Mouse (Mus musculus) CH12.LX (cell line): ENCODE data around the gene N4bp2l1. TPM values are rescaled to one million over a fixed set of nuclear protein-coding genes. Genes with fewer than 3 reads are reported as not detected.

Experiments
- DNase-seq: peaks from one replicate; pipeline ENCODE4 v3.0.0-alpha.2; 2013; ENCODE audit errors: extremely low read depth
- H3K27ac ChIP-seq: 2 replicates; pipeline ENCODE4 v1.5.1; 2012; ENCODE audit warnings: low read depth, mild to moderate bottlenecking, control low read depth, moderate library complexity; ENCODE audit not compliant: insufficient read depth
- H3K27me3 ChIP-seq: replicated peaks from 2 replicates; pipeline ENCODE3; 2012; ENCODE audit warnings: inconsistent platforms
- H3K36me3 ChIP-seq, 2 experiments: replicated peaks in 1 of 2; 2 replicates each; pipeline versions ENCODE3 to v1.6.1; 2012; ENCODE audit warnings: inconsistent platforms in 1 of 2, low read length in 1 of 2, mild to moderate bottlenecking in 1 of 2, mixed read lengths in 1 of 2, moderate library complexity in 1 of 2; ENCODE audit not compliant: control insufficient read depth in 1 of 2, insufficient read depth in 1 of 2
- H3K4me1 ChIP-seq, 2 experiments: 2 replicates each; pipeline ENCODE4 v1.6.1; 2012; ENCODE audit warnings: inconsistent platforms in 1 of 2, moderate library complexity in 1 of 2; ENCODE audit not compliant: insufficient read depth in 2 of 2, control insufficient read depth in 1 of 2
- H3K4me2 ChIP-seq: 2 replicates; pipeline ENCODE4 v1.6.1; 2012; ENCODE audit warnings: low read depth, mild to moderate bottlenecking, control low read depth; ENCODE audit not compliant: poor library complexity, insufficient read depth, severe bottlenecking
- H3K4me3 ChIP-seq, 3 experiments: fragments of 150-350 bp in 1 of 3; sonication (generic) in 1 of 3; replicated peaks in 1 of 3; 2 replicates each; pipeline versions ENCODE3 to v1.5.1; 2011 to 2012; ENCODE audit warnings: low read depth in 2 of 3, low read length in 2 of 3, mild to moderate bottlenecking in 2 of 3, moderate library complexity in 2 of 3, control low read depth in 1 of 3, improper control_type of control experiment in 1 of 3, inconsistent platforms in 1 of 3, mixed read lengths in 1 of 3; ENCODE audit not compliant: poor library complexity in 1 of 3
- H3K79me2 ChIP-seq: replicated peaks from 2 replicates; pipeline ENCODE4 v1.6.1; 2012; ENCODE audit warnings: mild to moderate bottlenecking, moderate library complexity; ENCODE audit not compliant: control insufficient read depth, poor library complexity, insufficient read depth, severe bottlenecking; ENCODE audit errors: extremely low read depth
- H3K9ac ChIP-seq: 2 replicates; pipeline ENCODE4 v1.6.1; 2012; ENCODE audit warnings: low read depth, mild to moderate bottlenecking, control low read depth, moderate library complexity; ENCODE audit not compliant: insufficient read depth
- H3K9me3 ChIP-seq: replicated peaks from 2 replicates; pipeline ENCODE3; 2012; ENCODE audit warnings: low read length, inconsistent platforms, mixed read lengths
- BHLHE40 ChIP-seq: IDR thresholded peaks from 2 replicates; pipeline ENCODE4 v1.6.1; 2011; ENCODE audit warnings: mild to moderate bottlenecking, low read depth, low read length, improper control_type of control experiment
- CHD1 ChIP-seq: IDR thresholded peaks from 2 replicates; pipeline ENCODE4 v1.6.1; 2012; ENCODE audit warnings: low read depth, low read length, improper control_type of control experiment, inconsistent platforms
- CHD2 ChIP-seq: IDR thresholded peaks from 2 replicates; pipeline ENCODE4 v1.6.1; 2011; ENCODE audit warnings: low read length, improper control_type of control experiment
- E2F4 ChIP-seq: IDR thresholded peaks from 2 replicates; pipeline ENCODE4 v1.6.1; 2011; ENCODE audit warnings: low read depth, low read length, improper control_type of control experiment; ENCODE audit not compliant: insufficient replicate concordance
- ELF1 ChIP-seq: IDR thresholded peaks from 2 replicates; pipeline ENCODE4 v1.6.1; 2014; ENCODE audit warnings: low read depth, mild to moderate bottlenecking, inconsistent platforms, low read length, improper control_type of control experiment
- EP300 ChIP-seq: IDR thresholded peaks from 2 replicates; pipeline ENCODE4 v1.6.1; 2011; ENCODE audit warnings: low read length, improper control_type of control experiment
- ETS1 ChIP-seq: conservative IDR thresholded peaks from 2 replicates; pipeline ENCODE4 v1.6.1; 2012; ENCODE audit warnings: low read depth, mild to moderate bottlenecking, inconsistent platforms, low read length, improper control_type of control experiment, moderate library complexity
- GABPA ChIP-seq: IDR thresholded peaks from 2 replicates; pipeline ENCODE4 v1.6.1; 2012; ENCODE audit warnings: low read depth, low read length, improper control_type of control experiment, inconsistent platforms; ENCODE audit not compliant: insufficient replicate concordance
- HCFC1 ChIP-seq: IDR thresholded peaks from 2 replicates; pipeline ENCODE4 v1.6.1; 2012; ENCODE audit warnings: low read depth, mild to moderate bottlenecking, inconsistent platforms, low read length, improper control_type of control experiment
- IRF4 ChIP-seq: IDR thresholded peaks from 2 replicates; pipeline ENCODE4 v1.6.1; 2014; ENCODE audit warnings: low read depth, mild to moderate bottlenecking, inconsistent platforms, low read length, improper control_type of control experiment
- JUN ChIP-seq: IDR thresholded peaks from 2 replicates; pipeline ENCODE4 v1.6.1; 2011; ENCODE audit warnings: low read depth, mild to moderate bottlenecking, low read length, improper control_type of control experiment, moderate library complexity; ENCODE audit not compliant: insufficient read depth
- JUND ChIP-seq: conservative IDR thresholded peaks from 2 replicates; pipeline ENCODE4 v1.6.1; 2011; ENCODE audit warnings: low read depth, low read length, improper control_type of control experiment
- KAT2A ChIP-seq: IDR thresholded peaks from 2 replicates; pipeline ENCODE4 v1.6.1; 2012; ENCODE audit warnings: low read length, improper control_type of control experiment, inconsistent platforms; ENCODE audit not compliant: insufficient replicate concordance
- MAFK ChIP-seq: IDR thresholded peaks from 2 replicates; pipeline ENCODE4 v1.6.1; 2011; ENCODE audit warnings: low read length, improper control_type of control experiment; ENCODE audit not compliant: insufficient replicate concordance
- MAX ChIP-seq: IDR thresholded peaks from 2 replicates; pipeline ENCODE4 v1.6.1; 2011; ENCODE audit warnings: low read length, improper control_type of control experiment
- MAZ ChIP-seq: IDR thresholded peaks from 2 replicates; pipeline ENCODE4 v1.6.1; 2012; ENCODE audit warnings: low read depth, mild to moderate bottlenecking, inconsistent platforms, low read length, improper control_type of control experiment, moderate library complexity
- MEF2A ChIP-seq: IDR thresholded peaks from 2 replicates; pipeline ENCODE4 v1.6.1; 2014; ENCODE audit warnings: low read depth, mild to moderate bottlenecking, inconsistent platforms, low read length, improper control_type of control experiment, borderline replicate concordance
- MXI1 ChIP-seq: IDR thresholded peaks from 2 replicates; pipeline ENCODE4 v1.6.1; 2011; ENCODE audit warnings: mild to moderate bottlenecking, low read depth, low read length, improper control_type of control experiment
- MYC ChIP-seq: IDR thresholded peaks from 2 replicates; pipeline ENCODE4 v1.6.1; 2011; ENCODE audit warnings: low read depth, mild to moderate bottlenecking, improper control_type of control experiment, low read length
- NELFE ChIP-seq: IDR thresholded peaks from 2 replicates; pipeline ENCODE4 v1.6.1; 2011; ENCODE audit warnings: low read depth, low read length, improper control_type of control experiment
- NRF1 ChIP-seq: IDR thresholded peaks from 2 replicates; pipeline ENCODE4 v1.6.1; 2014; ENCODE audit warnings: low read depth, mild to moderate bottlenecking, inconsistent platforms, low read length, improper control_type of control experiment, moderate library complexity
- PAX5 ChIP-seq: IDR thresholded peaks from 2 replicates; pipeline ENCODE4 v1.6.1; 2012; ENCODE audit warnings: low read length, inconsistent platforms, mixed read lengths
- POLR2A ChIP-seq: IDR thresholded peaks from 2 replicates; pipeline ENCODE4 v1.6.1; 2011; ENCODE audit warnings: low read depth, mild to moderate bottlenecking, improper control_type of control experiment, low read length
- POLR2AphosphoS2 ChIP-seq: IDR thresholded peaks from 2 replicates; pipeline ENCODE4 v1.6.1; 2011; ENCODE audit warnings: low read depth, low read length, improper control_type of control experiment
- RAD21 ChIP-seq: IDR thresholded peaks from 2 replicates; pipeline ENCODE4 v1.6.1; 2011; ENCODE audit warnings: low read depth, mild to moderate bottlenecking, low read length, improper control_type of control experiment, moderate library complexity
- RCOR1 ChIP-seq: conservative IDR thresholded peaks from 2 replicates; pipeline ENCODE4 v1.6.1; 2012; ENCODE audit warnings: low read depth, mild to moderate bottlenecking, inconsistent platforms, low read length, improper control_type of control experiment
- SIN3A ChIP-seq: IDR thresholded peaks from 2 replicates; pipeline ENCODE4 v1.6.1; 2012; ENCODE audit warnings: low read length, improper control_type of control experiment, inconsistent platforms
- SMC3 ChIP-seq: IDR thresholded peaks from 2 replicates; pipeline ENCODE4 v1.6.1; 2011; ENCODE audit warnings: low read depth, low read length, improper control_type of control experiment
- TBP ChIP-seq: conservative IDR thresholded peaks from 2 replicates; pipeline ENCODE4 v1.6.1; 2011; ENCODE audit warnings: low read depth, low read length, improper control_type of control experiment
- TCF12 ChIP-seq: IDR thresholded peaks from 2 replicates; pipeline ENCODE4 v1.6.1; 2014; ENCODE audit warnings: low read depth, mild to moderate bottlenecking, inconsistent platforms, low read length, improper control_type of control experiment
- UBTF ChIP-seq: IDR thresholded peaks from 2 replicates; pipeline ENCODE4 v1.6.1; 2012; ENCODE audit warnings: low read depth, mild to moderate bottlenecking, inconsistent platforms, low read length, improper control_type of control experiment, moderate library complexity
- USF1 ChIP-seq: IDR thresholded peaks from 2 replicates; pipeline ENCODE4 v1.6.1; 2014; ENCODE audit warnings: low read depth, mild to moderate bottlenecking, inconsistent platforms, low read length, improper control_type of control experiment
- USF2 ChIP-seq: conservative IDR thresholded peaks from 2 replicates; pipeline ENCODE4 v1.6.1; 2011; ENCODE audit warnings: low read depth, low read length, improper control_type of control experiment
- ZC3H11A ChIP-seq: IDR thresholded peaks from 2 replicates; pipeline ENCODE4 v1.6.1; 2012; ENCODE audit warnings: low read depth, mild to moderate bottlenecking, inconsistent platforms, low read length, improper control_type of control experiment
- ZKSCAN1 ChIP-seq: IDR thresholded peaks from 2 replicates; pipeline ENCODE4 v1.6.1; 2012; ENCODE audit warnings: low read depth, inconsistent platforms, low read length, improper control_type of control experiment, borderline replicate concordance
- ZMIZ1 ChIP-seq: IDR thresholded peaks from 2 replicates; pipeline ENCODE4 v1.6.1; 2012; ENCODE audit warnings: low read depth, mild to moderate bottlenecking, inconsistent platforms, low read length, improper control_type of control experiment
- ZNF384 ChIP-seq: IDR thresholded peaks from 2 replicates; pipeline ENCODE4 v1.6.1; 2012; ENCODE audit warnings: low read depth, low read length, improper control_type of control experiment, inconsistent platforms
- dilution Hi-C: fragments of 300-500 bp; cut with MboI; formaldehyde crosslinking; loops from 2 replicates; pipeline ENCODE4 v1.14.3; 2020; ENCODE audit warnings: low sequenced_read_pairs; ENCODE audit not compliant: extremely low pct_unique_long_range_greater_than_20kb, extremely low pct_ligation_motif_present
- in situ Hi-C: fragments of 300-500 bp; cut with MboI; formaldehyde crosslinking; loops from 3 replicates; pipeline ENCODE4 v1.14.3; 2019; ENCODE audit warnings: low sequenced_read_pairs, low pct_ligation_motif_present, low pct_unique_long_range_greater_than_20kb, mixed read lengths
- polyA plus RNA-seq: library from polyadenylated mRNA; unstranded; fragments of >175 nt; gene quantifications from 2 replicates; pipeline ENCODE4 v1.2.1, GENCODE M21; 2012; ENCODE audit warnings: low read depth; ENCODE audit not compliant: insufficient read length
- total RNA-seq, 2 experiments: library from RNA; depleted of rRNA; stranded (reverse); fragments of 300-350 nt in 1 of 2; fragments of >200 nt in 1 of 2; gene quantifications; 2 replicates each; pipeline ENCODE4 v1.2.3; 2012 to 2014

N4bp2l1 gene
- total and polyA plus RNA-seq, 3 experiments: 9.5 to 18.6 (median 10.2) TPM

DNA sequence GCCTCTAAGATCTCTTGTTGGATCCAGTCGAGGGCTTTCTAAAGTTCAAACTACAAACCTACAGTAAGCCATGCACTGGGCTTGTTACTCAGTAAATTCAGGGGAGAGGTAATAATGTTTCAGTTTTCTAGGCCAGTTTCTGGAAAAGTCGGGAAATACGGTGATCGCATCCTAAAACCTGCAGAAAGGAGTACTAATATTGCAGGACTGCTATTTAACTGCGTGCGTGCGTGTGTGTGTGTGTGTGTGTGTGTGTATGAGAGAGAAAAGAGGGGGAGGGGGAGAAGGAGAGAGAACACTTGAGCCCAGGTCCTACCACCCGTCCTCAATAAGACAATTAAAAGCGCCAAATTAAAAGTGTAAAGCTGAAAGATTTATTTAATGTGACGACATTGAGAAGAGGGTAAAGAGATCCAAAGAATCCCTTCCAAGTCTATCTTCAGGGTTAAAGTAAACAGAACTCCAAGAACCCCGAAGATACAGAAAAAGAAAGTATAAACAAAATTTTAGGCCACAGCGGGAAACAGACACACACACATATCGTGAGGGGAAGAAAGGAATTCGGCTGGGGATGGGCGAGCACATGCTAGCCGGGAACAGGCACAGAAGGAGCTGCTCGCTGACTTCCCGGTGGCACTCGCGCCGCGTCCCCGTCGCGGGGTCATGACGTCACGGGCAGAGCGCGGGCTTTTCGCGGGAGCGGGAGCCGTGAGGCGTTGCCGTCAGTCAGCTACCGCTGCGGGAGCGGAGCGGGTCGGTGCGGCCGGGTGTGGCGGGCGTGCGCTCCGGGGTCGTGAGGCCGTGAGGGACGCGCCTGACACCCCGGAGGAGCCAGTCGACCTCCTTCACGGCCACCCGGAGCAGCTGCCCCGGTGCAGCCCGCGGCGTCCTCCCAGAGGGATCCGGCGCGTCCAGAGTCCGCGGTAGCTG is 74.8 kb downstream of the N4bp2l1 start, which contains the start of gene Brca2:
Gene Brca2 (plus strand): TSS at position 694 of the 930 bp plus-strand sequence.
- H3K27me3 ChIP-seq: no peaks in the 10 kb centered on the region
- no peaks in the 10 kb centered on the region for H3K9me3 ChIP-seq
- in situ Hi-C loops: no loop called here
- H3K4me1 ChIP-seq: peaks cover 5 to 18% of the 10 kb centered on the region in 2 experiments; a peak in 3 of 4 replicates
- H3K9ac ChIP-seq: peak within 1 kb of the TSS; percentile 78
- peak; percentile 82 for DNase-seq
- peak within 1 kb of the TSS; percentile 14; the same call in 1 of the 2 replicates for H3K27ac ChIP-seq
- dilution Hi-C loops: no loop called here
- H3K4me3 ChIP-seq: peak within 1 kb of the TSS; percentile 83 to 91 (median 88)
- peaks cover 6 to 14% of the 10 kb centered on the region in 2 experiments for H3K36me3 ChIP-seq
- no peaks in the 10 kb centered on the region; the same call in 1 of the 2 replicates for H3K79me2 ChIP-seq
- H3K4me2 ChIP-seq: peak within 1 kb of the TSS; percentile 93
- TF ChIP-seq ELF1 (peak; percentile 89), RCOR1 (no peak; the same call in 1 of the 2 replicates), TCF12 (peak; percentile 95), MEF2A (peak; percentile 59), UBTF (peak; percentile 45; the same call in 1 of the 2 replicates), JUN (no peak), ETS1 (no peak), SMC3 (no peak; the same call in 1 of the 2 replicates), NELFE (peak; percentile 90), CHD1 (peak; percentile 70; the same call in 1 of the 2 replicates), POLR2A (peak; percentile 94), CHD2 (peak; percentile 73; the same call in 1 of the 2 replicates), USF1 (no peak), NRF1 (peak; percentile 50), KAT2A (peak; percentile 87), EP300 (peak; percentile 50; the same call in 1 of the 2 replicates), USF2 (no peak), TBP (peak; percentile 73), MAZ (peak; percentile 63; the same call in 1 of the 2 replicates), IRF4 (peak; percentile 67; the same call in 1 of the 2 replicates), ZNF384 (no peak), PAX5 (no peak), ZKSCAN1 (no peak), SIN3A (peak; percentile 97), JUND (peak; percentile 36; the same call in 1 of the 2 replicates), MAFK (no peak), BHLHE40 (peak; percentile 40; the same call in 1 of the 2 replicates), GABPA (no peak; the same call in 1 of the 2 replicates), MAX (peak; percentile 97), RAD21 (no peak), E2F4 (peak; percentile 94; the same call in 1 of the 2 replicates), MXI1 (peak; percentile 97), POLR2AphosphoS2 (peak; percentile 90), MYC (peak; percentile 99), ZC3H11A (no peak), ZMIZ1 (peak; percentile 85), HCFC1 (peak; percentile 87)
